Mouse (Mus musculus) liver, embryonic 11.5 days (tissue): ENCODE measurements around the gene Cyp2b13. TPM values are rescaled to one million over a fixed set of nuclear protein-coding genes. Genes with fewer than 3 reads are reported as not detected.

Experiments
- polyA plus RNA-seq: library from polyadenylated mRNA; unstranded; fragments of >200 nt; fragmentation: Nextera tagmentation; extraction: Ambion mirVana; gene quantifications from 2 replicates; pipeline ENCODE4 v1.2.1, GENCODE M21; 2014

The Cyp2b13 gene
- polyA plus RNA-seq, 1 experiment from 2014 or later = not detected

Other genes starting within 250 kb of the Cyp2b13 start
- gene Cyp2s1, start 244.6 kb upstream of the Cyp2b13 start, polyA plus RNA-seq = 1.4 and 2.6 TPM in 2 replicates
- not detected in 2 replicates for gene Cyp2b10, start 163.9 kb upstream of the Cyp2b13 start, polyA plus RNA-seq
- gene Cyp2b9, start 111.9 kb downstream of the Cyp2b13 start, polyA plus RNA-seq = not detected in 2 replicates
- gene Vmn1r184, start 198.8 kb downstream of the Cyp2b13 start, polyA plus RNA-seq = not detected in 2 replicates
- gene Cyp2a4, start 245.7 kb downstream of the Cyp2b13 start, polyA plus RNA-seq = not detected in 2 replicates